Mouse (Mus musculus): ENCODE measurements around the gene Hpcal1. TPM values are rescaled to one million over a fixed set of nuclear protein-coding genes. Genes with fewer than 3 reads are reported as not detected.

Hpcal1 gene
- total RNA-seq (2014; rRNA removed) (93.9 and 95.2 TPM in 2 replicates), polyA plus RNA-seq (2015; fragmentation: Nextera tagmentation; extraction: Ambion mirVana) (171 and 180 TPM in 2 replicates)

DNA sequence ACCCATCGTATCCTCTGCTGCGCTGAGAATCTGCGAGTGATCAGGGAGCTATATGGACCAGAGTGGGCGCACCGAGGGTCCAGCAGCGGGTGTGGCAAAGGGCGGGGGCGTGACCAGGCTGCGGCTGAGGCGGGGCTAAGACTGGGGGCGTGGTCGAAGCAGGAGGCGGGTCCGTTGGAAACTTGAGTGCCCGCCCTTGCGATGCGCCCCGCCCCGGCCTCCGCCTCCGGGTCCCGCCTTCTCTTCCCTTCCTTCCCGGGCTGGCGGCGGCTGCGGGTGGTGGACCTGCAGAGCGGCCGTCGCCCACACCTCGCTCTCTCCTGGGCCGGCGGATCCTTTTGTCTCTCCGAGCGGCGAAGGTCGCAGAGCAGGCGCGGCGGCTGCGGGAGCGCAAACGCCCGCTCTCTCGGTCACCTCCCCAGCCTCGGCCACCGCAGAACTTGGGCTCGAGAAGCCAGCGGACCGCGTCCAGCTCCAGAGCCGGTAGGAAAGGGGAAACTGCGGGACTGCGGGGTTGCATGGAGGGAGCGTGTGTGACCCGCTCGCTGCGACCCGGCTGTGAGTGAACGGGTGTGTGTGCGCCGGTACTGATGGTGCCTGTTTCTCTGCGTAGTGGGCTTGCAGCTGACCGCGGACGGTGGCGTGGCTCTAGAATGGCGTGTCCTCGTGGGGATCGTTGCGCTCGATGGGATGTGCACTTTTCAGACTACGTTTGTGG lies at the start of gene Hpcal1:
Hpcal1 (plus strand) TSS at position 293 of the 718 bp plus-strand sequence.
- Histone ChIP-seq H3K27me3 (ENCODE audit: insufficient read depth, low read length) (no peaks in the 10 kb centered on the region), H3K4me1 (ENCODE audit: insufficient read depth, low read length) (peaks cover 16% of the 10 kb centered on the region), H3K4me2 (ENCODE audit: low read depth, low read length) (peak within 1 kb of the TSS; percentile 96), H3K9me3 (ENCODE audit: low read length) (no peaks in the 10 kb centered on the region), H3K27ac (peak within 1 kb of the TSS; percentile 51), H3K36me3 (ENCODE audit: insufficient read depth, low read length) (no peaks in the 10 kb centered on the region), H3K9ac (replicated peaks; ENCODE audit: low read length) (peak within 1 kb of the TSS; percentile 69), H3K4me3 (ENCODE audit: low read length) (peak within 1 kb of the TSS; percentile 73)
- WGBS = under 1% methylated on average over 65 of the region's 72 CpGs
- peak; percentile 89 for DNase-seq (ENCODE audit: low spot score)
- peak; percentile 92 for ATAC-seq
- no peak for TF ChIP-seq CTCF (IDR thresholded peaks at IDR 0.05; ENCODE audit: low read depth)

DNA sequence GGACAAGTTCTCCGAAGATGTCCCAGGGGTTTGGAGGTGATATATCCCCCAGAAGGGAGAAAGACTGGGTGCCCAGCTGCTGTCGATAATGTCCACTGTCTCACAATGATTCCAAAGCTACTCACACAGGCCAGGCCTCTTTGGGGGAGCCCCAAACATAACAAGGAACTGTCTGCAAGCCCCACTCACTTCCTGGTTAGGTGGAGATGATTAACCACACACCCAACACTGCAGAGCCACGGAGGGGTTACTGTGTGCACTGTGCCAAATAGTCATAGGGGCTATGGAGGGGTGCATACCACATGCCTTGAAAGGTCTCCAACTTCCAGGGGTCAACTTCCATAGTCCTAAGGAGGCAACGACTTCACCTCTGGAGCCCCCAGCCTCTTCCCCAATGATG lies 49.4 kb upstream of the Hpcal1 start:
- DNase-seq (ENCODE audit: low spot score) = no peak
- TF ChIP-seq CTCF (IDR thresholded peaks at IDR 0.05; ENCODE audit: low read depth) = no peak
- 89% methylated on average over 4 of the region's 4 CpGs for WGBS
- no peaks in the 10 kb centered on the region for H3K36me3 ChIP-seq (ENCODE audit: insufficient read depth, low read length)
- no peak overlapping the region for H3K4me2 ChIP-seq (ENCODE audit: low read depth, low read length)
- no peaks in the 10 kb centered on the region for H3K4me1 ChIP-seq (ENCODE audit: insufficient read depth, low read length)
- H3K4me3 ChIP-seq (ENCODE audit: low read length) = no peak overlapping the region
- H3K27me3 ChIP-seq (ENCODE audit: insufficient read depth, low read length) = no peaks in the 10 kb centered on the region
- ATAC-seq = no peak
- H3K27ac ChIP-seq = no peak overlapping the region
- no peak overlapping the region for H3K9ac ChIP-seq (replicated peaks; ENCODE audit: low read length)
- no peaks in the 10 kb centered on the region for H3K9me3 ChIP-seq (ENCODE audit: low read length)

DNA sequence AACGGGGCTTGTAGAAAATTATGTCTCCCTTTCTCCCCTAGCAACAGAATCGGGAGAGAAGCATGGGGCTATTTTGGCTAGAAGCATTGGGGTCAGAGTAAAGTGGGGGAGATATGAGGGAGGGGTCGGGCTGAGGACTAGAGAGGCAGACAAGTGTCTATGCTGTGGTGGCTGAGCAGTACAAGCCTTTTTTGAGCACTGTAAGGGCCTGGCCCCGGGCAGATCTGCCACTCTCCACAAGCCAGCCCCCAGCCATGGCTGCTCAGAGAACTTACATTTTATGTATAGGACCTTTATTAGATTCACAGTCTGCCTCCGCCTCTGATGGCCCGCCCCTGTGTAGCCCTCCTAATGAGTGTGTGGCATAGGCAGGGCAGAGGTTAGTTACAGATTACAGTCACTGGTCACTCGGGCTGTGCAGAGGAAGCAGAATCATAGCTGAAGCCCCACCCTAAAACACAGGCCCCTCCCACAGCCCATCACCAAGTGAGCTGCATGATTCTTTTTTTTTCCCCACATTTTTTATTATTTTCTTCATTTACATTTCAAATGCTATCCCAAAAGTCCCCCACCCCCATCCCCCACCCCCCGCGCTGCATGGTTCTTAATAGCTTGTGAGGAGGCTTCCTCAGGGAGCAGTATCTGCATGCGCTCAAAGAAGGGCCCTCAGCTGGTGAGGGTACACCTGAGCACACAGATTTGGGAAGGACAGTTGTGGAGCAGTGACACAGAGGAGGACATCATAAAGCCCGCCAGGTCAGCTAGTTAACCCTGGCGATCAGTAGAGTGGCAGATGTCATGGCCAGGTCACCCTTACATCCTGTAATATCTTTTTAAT lies 46.1 kb upstream of the Hpcal1 start:
- DNase-seq (ENCODE audit: low spot score) (no peak), ATAC-seq (peak; percentile 57; the same call in 1 of the 2 replicates)
- Histone ChIP-seq H3K4me1 (ENCODE audit: insufficient read depth, low read length) (no peaks in the 10 kb centered on the region), H3K4me2 (ENCODE audit: low read depth, low read length) (no peak overlapping the region), H3K27me3 (ENCODE audit: insufficient read depth, low read length) (no peaks in the 10 kb centered on the region), H3K9ac (replicated peaks; ENCODE audit: low read length) (no peak overlapping the region), H3K27ac (no peak overlapping the region), H3K9me3 (ENCODE audit: low read length) (no peaks in the 10 kb centered on the region), H3K4me3 (ENCODE audit: low read length) (no peak overlapping the region), H3K36me3 (ENCODE audit: insufficient read depth, low read length) (no peaks in the 10 kb centered on the region)
- TF ChIP-seq CTCF (IDR thresholded peaks at IDR 0.05; ENCODE audit: low read depth) = no peak
- 64% methylated on average over 12 of the region's 12 CpGs for WGBS

DNA sequence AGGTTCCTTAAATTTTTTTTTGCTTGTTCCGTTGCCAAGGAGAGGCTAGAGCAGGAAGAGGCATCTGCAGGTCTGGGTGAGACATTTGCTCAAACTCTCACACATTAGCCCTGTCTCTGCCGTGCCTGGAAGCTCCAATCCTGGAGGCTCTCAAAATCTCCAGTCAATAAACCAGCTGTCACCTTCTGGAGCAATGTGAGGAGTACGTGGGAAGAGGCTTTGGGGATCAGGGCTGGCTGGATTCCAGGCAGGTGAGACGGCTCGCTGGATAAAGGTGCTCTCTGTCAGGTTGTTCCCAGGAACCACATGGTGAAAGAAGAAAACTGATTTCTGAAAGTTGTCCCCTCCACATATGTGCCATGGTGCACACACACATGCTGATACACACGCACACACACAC lies 44.2 kb upstream of the Hpcal1 start:
- WGBS = 54% methylated on average over 6 of the region's 6 CpGs
- H3K9me3 ChIP-seq (ENCODE audit: low read length) = no peaks in the 10 kb centered on the region
- no peak overlapping the region for H3K27ac ChIP-seq
- DNase-seq (ENCODE audit: low spot score) = peak; percentile 5
- no peaks in the 10 kb centered on the region for H3K27me3 ChIP-seq (ENCODE audit: insufficient read depth, low read length)
- H3K9ac ChIP-seq (replicated peaks; ENCODE audit: low read length) = no peak overlapping the region
- ATAC-seq = no peak
- no peak overlapping the region for H3K4me2 ChIP-seq (ENCODE audit: low read depth, low read length)
- H3K4me3 ChIP-seq (ENCODE audit: low read length) = no peak overlapping the region
- H3K4me1 ChIP-seq (ENCODE audit: insufficient read depth, low read length) = no peaks in the 10 kb centered on the region
- no peak for TF ChIP-seq CTCF (IDR thresholded peaks at IDR 0.05; ENCODE audit: low read depth)
- H3K36me3 ChIP-seq (ENCODE audit: insufficient read depth, low read length) = no peaks in the 10 kb centered on the region

DNA sequence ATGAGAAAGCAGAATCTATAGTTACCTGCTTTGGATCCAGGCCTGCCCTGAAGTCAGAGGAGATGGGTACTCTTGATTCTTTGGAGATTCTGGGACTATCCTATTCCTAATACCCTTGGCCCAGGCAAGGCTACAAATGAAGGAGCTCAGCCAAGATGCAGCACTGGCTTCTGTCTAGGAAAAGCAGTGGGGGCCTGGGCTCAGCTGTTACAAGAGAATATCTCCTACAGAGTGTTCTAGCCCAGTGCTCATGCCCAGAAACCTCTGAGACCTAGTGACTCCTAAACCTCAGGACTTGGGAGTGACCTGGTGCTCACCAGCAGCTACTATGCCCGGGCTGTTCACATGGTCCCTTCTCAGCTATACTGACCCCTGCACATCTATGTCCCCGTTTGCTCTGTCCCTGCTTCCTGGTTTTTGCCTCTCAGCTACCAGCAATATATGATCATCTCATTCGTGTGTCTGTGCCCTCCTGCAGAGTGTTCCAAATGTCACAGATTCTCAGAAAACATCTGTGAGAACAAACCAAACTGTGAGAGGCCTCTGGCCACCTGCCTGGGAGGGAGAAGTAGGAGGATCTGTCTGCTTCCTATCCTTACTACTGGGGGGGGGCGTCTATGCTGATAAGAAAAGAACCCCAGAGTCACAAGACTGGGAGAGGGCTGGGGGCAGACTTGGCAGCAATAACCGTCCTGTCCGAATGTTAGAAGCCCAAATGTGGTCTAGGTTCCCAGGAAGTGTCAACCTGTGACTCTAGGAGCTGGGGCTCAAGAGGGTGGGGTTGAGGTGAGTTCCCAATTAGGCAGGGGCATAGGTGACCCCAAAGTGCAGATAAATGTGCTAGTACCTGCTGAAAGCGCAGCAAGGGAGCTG lies 39.2 kb upstream of the Hpcal1 start:
- no peaks in the 10 kb centered on the region for H3K9me3 ChIP-seq (ENCODE audit: low read length)
- H3K4me2 ChIP-seq (ENCODE audit: low read depth, low read length) = no peak overlapping the region
- H3K4me1 ChIP-seq (ENCODE audit: insufficient read depth, low read length) = no peaks in the 10 kb centered on the region
- TF ChIP-seq CTCF (IDR thresholded peaks at IDR 0.05; ENCODE audit: low read depth) = no peak
- H3K27ac ChIP-seq = peak overlapping the region; percentile 56
- no peak overlapping the region for H3K9ac ChIP-seq (replicated peaks; ENCODE audit: low read length)
- ATAC-seq (0 out of 2 replicates have a peak, but pooled peaks have one; percentile 8), DNase-seq (ENCODE audit: low spot score) (peak; percentile 40)
- WGBS = 55% methylated on average over 7 of the region's 7 CpGs
- no peaks in the 10 kb centered on the region for H3K36me3 ChIP-seq (ENCODE audit: insufficient read depth, low read length)
- H3K4me3 ChIP-seq (ENCODE audit: low read length) = no peak overlapping the region
- H3K27me3 ChIP-seq (ENCODE audit: insufficient read depth, low read length) = no peaks in the 10 kb centered on the region

All from hindbrain, postnatal 0 days (tissue).